17 mouse cellular contexts compared by ENCODE assay signal in the genomic region with DNA sequence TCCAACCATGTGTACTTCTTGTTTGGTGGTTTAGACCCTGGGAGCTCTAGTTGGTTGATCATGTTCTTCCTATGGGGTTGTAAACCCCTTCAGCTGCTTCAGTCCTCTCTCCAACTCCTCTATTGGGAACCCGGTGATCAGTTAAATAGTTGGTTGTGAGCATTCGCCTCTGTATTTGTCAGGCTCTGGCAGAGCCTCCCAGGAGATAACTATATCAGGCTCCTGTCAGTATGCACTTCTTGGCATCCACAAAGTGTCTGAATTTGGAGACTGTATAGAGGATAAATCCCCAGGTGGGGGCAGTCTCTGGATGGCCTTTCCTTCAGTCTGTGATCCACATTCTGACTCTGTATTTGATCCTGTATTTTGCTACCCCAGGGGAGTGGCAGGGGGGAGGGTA.
DNase-seq lines count a peak whose midpoint lies in the region; TF ChIP-seq lines count a peak whose summit lies in the region.
"Had no signal": no experiment of that assay in that cellular context is flagged by ENCODE, and none has a peak within 500 bp of the region (broad histone marks: within the 10 kb centered on the region; RNA-seq: fewer than 3 reads in every experiment).

No protein-coding gene starts in this region.

- H3K4me3 ChIP-seq in MEL (ENCODE audit: control insufficient read depth in 1 of 2, insufficient read depth in 1 of 2, low read depth in 2 of 2, low read length in 2 of 2), result no peak overlapping the region

- H3K9ac ChIP-seq in MEL (ENCODE audit: control insufficient read depth, low read depth, low read length, poor library complexity, severe bottlenecking), result no peak overlapping the region

- no peak for TF ChIP-seq POLR2A in MEL (IDR thresholded peaks at IDR 0.05; ENCODE audit: control insufficient read depth in 1 of 2, insufficient read depth in 1 of 2, low read depth in 1 of 2, low read length in 2 of 2, poor library complexity in 1 of 2)

- no peak for DNase-seq in MEL (ENCODE audit: low read depth, low spot score)
- no peak for DNase-seq in cerebellum, postnatal 14 days
- DNase-seq: adrenal gland, adult 2 months; adrenal gland, adult 8-10 months; adrenal gland, postnatal 10 days; adrenal gland, postnatal 14 days; adrenal gland, postnatal 25 days; adrenal gland, postnatal 36 days; B cell, adult 2 months; cerebellum, adult 11 months; cerebellum, adult 11-12 months; cerebellum, adult 18-20 months; cerebellum, adult 2 months; cerebellum, adult 8-10 months had no signal

- peaks cover 6 to 7% of the 10 kb centered on the region in 2 experiments for H3K4me1 ChIP-seq in MEL (ENCODE audit: control insufficient read depth in 1 of 2, insufficient read depth in 2 of 2, low read length in 2 of 2)

- peaks cover 0 to 9% of the 10 kb centered on the region in 2 experiments; a peak in 2 of 4 replicates for H3K36me3 ChIP-seq in MEL (ENCODE audit: control insufficient read depth in 1 of 2, insufficient read depth in 2 of 2, low read length in 2 of 2)
- H3K36me3 ChIP-seq: G1E had no signal

- no peak overlapping the region for H3K27ac ChIP-seq in MEL (ENCODE audit: control insufficient read depth, low read depth, low read length)

- no peaks in the 10 kb centered on the region for H3K27me3 ChIP-seq in MEL (ENCODE audit: control insufficient read depth in 1 of 2, insufficient read depth in 2 of 2, low read length in 2 of 2)
- H3K27me3 ChIP-seq: CH12.LX, Patski had no signal

- no peaks in the 10 kb centered on the region for H3K79me2 ChIP-seq in MEL (ENCODE audit: control insufficient read depth, insufficient read depth, low read length, poor library complexity)

- peak; percentile 52 to 56; a peak in 2 of 4 replicates for TF ChIP-seq EP300 in MEL (IDR thresholded peaks at IDR 0.05; ENCODE audit: low read depth in 1 of 2, low read length in 2 of 2)

- peak; percentile 26 for TF ChIP-seq RAD21 in MEL (IDR thresholded peaks at IDR 0.05; ENCODE audit: low read depth, low read length)

- no peaks in the 10 kb centered on the region for H3K9me3 ChIP-seq in MEL (replicated peaks; ENCODE audit: insufficient read depth, low read length)
- H3K9me3 ChIP-seq: G1E had no signal

- peak in 1 of 3 experiments; percentile 23; a peak in 2 of 6 replicates for TF ChIP-seq CTCF in MEL (IDR thresholded peaks at IDR 0.05 in 2 of 3, conservative IDR thresholded peaks at IDR 0.05 in 1 of 3; ENCODE audit: control insufficient read depth in 1 of 3, insufficient read depth in 1 of 3, low read depth in 2 of 3, low read length in 3 of 3, poor library complexity in 1 of 3, severe bottlenecking in 1 of 3)

TF ChIP-seq in MEL, 35 proteins besides CTCF, POLR2A, EP300 and RAD21:
- peak; percentile 50; the same call in 1 of the 2 replicates for TF ChIP-seq GATA1 (IDR thresholded peaks at IDR 0.05; ENCODE audit: low read depth, low read length)
- no peak for TF ChIP-seq USF1 (IDR thresholded peaks at IDR 0.05; ENCODE audit: low read depth, low read length)
- peak; percentile 67; the same call in 1 of the 2 replicates for TF ChIP-seq TCF12 (IDR thresholded peaks at IDR 0.05; ENCODE audit: low read depth, low read length)
- TF ChIP-seq ETS1 (IDR thresholded peaks at IDR 0.05; ENCODE audit: low read depth, low read length), result no peak
- TF ChIP-seq SIN3A (IDR thresholded peaks at IDR 0.05; ENCODE audit: low read length), result no peak
- TF ChIP-seq HCFC1 (IDR thresholded peaks at IDR 0.05; ENCODE audit: low read depth, low read length), result no peak
- TF ChIP-seq MEF2A (IDR thresholded peaks at IDR 0.05; ENCODE audit: extremely low read depth, insufficient replicate concordance, low read depth, low read length, poor library complexity, severe bottlenecking), result no peak
- TF ChIP-seq TAL1 (IDR thresholded peaks at IDR 0.05; ENCODE audit: low read length), result no peak
- no peak for TF ChIP-seq MAFK (IDR thresholded peaks at IDR 0.05; ENCODE audit: borderline replicate concordance, low read depth, low read length)
- TF ChIP-seq SMC3 (IDR thresholded peaks at IDR 0.05; ENCODE audit: low read depth, low read length), result peak; percentile 38; the same call in 1 of the 2 replicates
